Mouse (Mus musculus): ENCODE results near the gene Slc6a9.

DNA sequence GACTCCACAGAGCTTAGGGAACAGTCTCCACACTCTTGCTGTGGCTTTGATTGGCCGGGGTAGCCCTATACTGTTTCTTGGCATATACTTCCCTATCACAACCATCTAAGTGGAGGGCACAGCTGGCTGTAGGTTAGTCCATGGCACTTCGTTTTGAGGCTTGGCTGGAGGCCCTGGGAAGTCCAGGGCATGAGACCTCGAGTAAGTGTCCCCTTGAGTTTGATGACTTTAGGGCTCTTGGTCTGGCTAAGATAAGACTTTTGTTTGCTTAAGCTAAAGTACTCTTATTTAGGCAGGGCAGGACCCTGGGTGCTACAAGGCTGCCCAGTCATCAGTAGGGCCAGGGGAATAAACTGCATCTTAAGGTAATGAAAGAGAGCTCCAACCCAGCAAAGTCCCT lies 63.8 kb downstream of the Slc6a9 start:
- TF ChIP-seq CTCF (IDR thresholded peaks at IDR 0.05; ENCODE audit: control insufficient read depth, insufficient read depth, low read length) (no peak), POLR2A (IDR thresholded peaks at IDR 0.05; ENCODE audit: borderline replicate concordance, control insufficient read depth, low read depth, low read length) (no peak)
